ENCODE assay signal across 8 mouse cellular contexts in the genomic region with DNA sequence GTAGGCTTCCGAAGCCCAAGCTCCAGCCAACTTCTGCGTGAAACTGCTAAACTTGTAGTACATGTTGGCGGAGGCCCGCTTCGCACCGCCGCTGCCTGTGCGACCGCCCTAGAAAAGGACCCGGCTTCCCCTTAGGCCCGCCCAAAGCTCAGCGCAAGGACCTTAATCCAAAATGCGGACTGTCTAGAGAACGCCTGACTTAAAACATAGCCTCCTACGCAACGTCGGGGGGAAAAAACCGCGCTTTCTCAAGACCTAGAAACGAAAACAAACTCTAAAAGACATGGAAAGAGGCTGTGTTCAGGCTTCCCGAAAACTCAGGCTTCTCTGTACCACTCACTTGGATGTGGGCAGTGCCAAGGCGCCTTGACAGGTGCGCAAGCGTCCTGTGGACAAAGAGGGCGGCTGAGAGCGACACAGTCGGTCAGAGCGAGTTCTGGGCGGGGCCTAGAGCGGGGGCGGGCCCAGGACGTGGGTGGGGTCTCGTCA. TPM values are rescaled to one million over a fixed set of nuclear protein-coding genes. Genes with fewer than 3 reads are reported as not detected.
DNase-seq lines count a peak whose midpoint lies in the region; ATAC-seq lines count a peak whose summit lies in the region.

No protein-coding gene starts in this region.

- DNase-seq in adrenal gland, adult (ENCODE audit: inconsistent age in 2 of 2, low spot score in 1 of 2) = peak; percentile 92 to 97
- DNase-seq in embryo, embryonic 10.5 days (ENCODE audit: low spot score) = peak; percentile 97
- peak; percentile 91 for DNase-seq in gastrocnemius, postnatal 14 days
- peak; percentile 85 to 93 for DNase-seq in left cerebral cortex, postnatal 10 days (ENCODE audit: extremely low spot score in 1 of 2, low spot score in 2 of 2)
- peak; percentile 89 for DNase-seq in right cerebral cortex, postnatal 25 days
- DNase-seq in urinary bladder, postnatal 4 days (ENCODE audit: low spot score in 2 of 2) = peak; percentile 86 to 89

- intact Hi-C loops in gastrocnemius, postnatal 14 days (cut with DNase I; ENCODE audit: low total_unique reads) = no loop called here
- intact Hi-C loops in left cerebral cortex, postnatal 10 days (cut with DNase I) = loop anchor here (10.0 kb wide), 1 partner anchor 239 kb away; no protein-coding TSS in a partner anchor

- ATAC-seq in inflammation-experienced regulatory T-cells, adult 6 months = peak; percentile 96
- peak; percentile 98 for ATAC-seq in megakaryocyte-erythroid progenitor cell, adult 5-6 weeks (replicated peaks; ENCODE audit: low FRiP score, low TSS enrichment, poor library complexity, severe bottlenecking)

RNA-seq across cellular contexts. Expression of gene Cox7a2l, which starts 2.9 kb away (rescaled TPM):
- 100 to 1,000 TPM; 129 to 148 TPM for total RNA-seq in gastrocnemius, postnatal 14 days (2021)
- 100 to 1,000 TPM; 353 to 565 (median 539) TPM for polyA plus RNA-seq in inflammation-experienced regulatory T-cells, adult 6 months (2017; shearing (Covaris generic))
- 100 to 1,000 TPM; 193 to 198 TPM for total RNA-seq in left cerebral cortex, postnatal 10 days (2021)
- total RNA-seq in megakaryocyte-erythroid progenitor cell, adult 5-6 weeks (2014; fragmentation: Nextera tagmentation) = 214 and 239 TPM in 2 replicates
- total RNA-seq in megakaryocyte-erythroid progenitor cell, adult 5-6 weeks (2017) = 161 and 186 TPM in 2 replicates

Comparison
In these comparisons a context has a peak if more than half of its experiments do, and no peak if none do; other contexts are left out.
1. Peak in every context shown above with its lines: DNase-seq and ATAC-seq.